Mouse (Mus musculus): ENCODE results near the gene Gm3642. TPM values are rescaled to one million over a fixed set of nuclear protein-coding genes. Genes with fewer than 3 reads are reported as not detected.
A peak's percentile ranks its signal among the peaks of the same experiment; 100 is the strongest.
"Not testable (repeated sequence)": the region's sequence is repeated elsewhere in the genome, so short reads cannot be mapped to it uniquely, and the experiment has no call there.

Gm3642 gene
- polyA plus RNA-seq (2016; fragmentation: Nextera tagmentation; extraction: Ambion mirVana): not detected in 2 replicates

DNA sequence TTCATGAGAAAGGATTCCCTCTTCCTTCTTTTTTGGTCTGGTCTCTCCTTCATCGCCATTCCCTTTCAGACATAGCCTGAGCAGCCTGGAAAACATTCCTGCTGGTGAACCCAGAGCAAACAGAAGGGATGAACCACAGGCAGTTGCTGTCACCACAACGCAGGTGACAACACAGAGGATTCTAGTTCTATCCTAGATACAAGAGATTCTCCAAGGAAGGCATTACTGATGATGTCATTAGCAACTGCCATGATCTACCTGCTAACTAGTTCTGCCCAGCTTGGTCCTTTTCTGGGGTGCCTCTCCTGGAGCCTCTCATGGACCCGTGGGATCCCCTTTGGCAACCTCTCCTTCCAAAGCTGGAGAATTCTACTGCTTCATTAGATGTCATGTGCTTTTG is at the start of gene Gm3642:
TSS of gene Gm3642 (minus strand) at position 101 of the 400 bp plus-strand sequence.
- no CpG with 5 or more reads among the region's 3 CpGs for WGBS
- not testable (repeated sequence) for H3K36me3 ChIP-seq; H3K9me3 ChIP-seq; H3K27ac ChIP-seq; H3K4me1 ChIP-seq; H3K4me2 ChIP-seq (replicated peaks); ATAC-seq (ENCODE audit: low FRiP score, low read depth); H3K4me3 ChIP-seq; H3K9ac ChIP-seq; H3K27me3 ChIP-seq (replicated peaks)

DNA sequence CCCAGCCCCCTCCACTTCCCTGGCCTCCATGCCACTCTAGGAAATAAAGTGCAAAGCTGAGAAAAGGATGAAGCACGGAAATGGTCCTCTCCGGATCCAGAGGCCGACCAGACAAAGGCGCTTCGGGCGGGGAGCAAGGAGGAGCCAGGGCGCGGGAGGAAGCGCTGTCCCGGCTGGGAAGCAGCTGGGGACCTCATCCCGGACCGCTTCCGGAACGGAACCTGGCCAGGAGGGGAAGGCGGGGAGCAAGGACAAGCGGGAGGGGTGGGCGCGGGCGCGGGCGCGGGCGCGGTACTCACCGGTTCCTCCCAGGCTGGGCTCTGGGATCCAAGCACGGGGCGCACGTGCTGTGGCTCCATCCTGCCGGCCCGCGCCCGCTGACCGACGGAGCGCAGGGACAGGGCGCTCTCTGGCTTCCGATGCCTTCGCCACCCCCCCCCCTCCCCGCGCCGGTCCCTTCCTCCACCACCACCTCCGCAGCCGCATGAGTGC is 49.5 kb upstream of the Gm3642 start, which contains the start of gene Gm3667:
TSS of gene Gm3667 (minus strand) at position 442 of the 492 bp plus-strand sequence.
- peak within 1 kb of the TSS; percentile 41 for H3K4me3 ChIP-seq
- not testable (repeated sequence) for H3K27ac ChIP-seq; H3K27me3 ChIP-seq (replicated peaks); H3K36me3 ChIP-seq; H3K4me1 ChIP-seq; H3K9me3 ChIP-seq; ATAC-seq (ENCODE audit: low FRiP score, low read depth)
- peak within 1 kb of the TSS; percentile 54; the same call in 1 of the 2 replicates for H3K9ac ChIP-seq
- H3K4me2 ChIP-seq (replicated peaks): peak within 1 kb of the TSS; percentile 62
- 2% methylated on average over 22 of the region's 43 CpGs for WGBS

DNA sequence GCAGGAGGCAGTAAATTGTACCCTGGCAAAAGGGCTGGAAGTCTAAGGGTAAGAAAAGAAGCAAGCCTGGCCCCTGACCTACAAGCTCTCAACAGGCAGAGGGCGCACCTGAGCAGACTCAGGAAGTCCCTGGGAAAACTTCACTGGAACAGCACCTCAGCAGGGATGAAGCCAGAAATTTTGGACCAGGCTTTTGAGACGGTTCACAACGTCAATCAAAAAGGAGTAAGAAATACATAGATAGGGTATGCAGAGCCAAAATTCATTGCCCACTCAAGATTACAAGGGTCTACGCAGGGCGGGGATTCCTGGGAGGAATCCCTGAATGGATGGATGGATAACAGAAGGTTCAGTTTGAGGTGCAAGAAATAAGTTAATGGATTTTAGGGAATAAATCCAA is 48.7 kb upstream of the Gm3642 start:
- H3K9me3 ChIP-seq; H3K27me3 ChIP-seq (replicated peaks); H3K27ac ChIP-seq; H3K9ac ChIP-seq; H3K4me1 ChIP-seq; ATAC-seq (ENCODE audit: low FRiP score, low read depth); H3K36me3 ChIP-seq: not testable (repeated sequence)
- peak overlapping the region; percentile 41; the same call in 1 of the 2 replicates for H3K4me3 ChIP-seq
- H3K4me2 ChIP-seq (replicated peaks): peak overlapping the region; percentile 62
- WGBS: 13% methylated on average over 5 of the region's 5 CpGs

DNA sequence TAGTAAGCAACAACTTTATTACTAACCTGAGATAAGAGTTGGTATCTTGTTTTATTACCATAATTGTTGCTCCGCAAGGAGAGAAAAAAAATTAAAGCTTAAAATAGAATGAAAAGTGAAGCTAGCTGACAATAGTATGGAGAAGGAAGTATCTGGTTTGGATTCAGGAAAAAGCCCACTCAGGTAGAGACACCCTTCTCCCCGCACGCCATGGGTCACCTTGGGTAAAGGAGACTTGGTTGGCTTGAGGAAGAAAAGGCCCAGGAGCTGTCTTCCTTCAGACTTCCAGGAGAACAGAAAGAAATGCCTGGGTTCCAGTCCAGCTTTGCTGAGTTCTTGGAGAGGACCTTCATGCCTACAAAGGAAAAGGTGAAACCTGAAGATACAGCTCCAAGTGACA is 16.8 kb downstream of the Gm3642 start:
- not testable (repeated sequence) for H3K4me1 ChIP-seq; H3K4me2 ChIP-seq (replicated peaks); H3K9me3 ChIP-seq; ATAC-seq (ENCODE audit: low FRiP score, low read depth); H3K4me3 ChIP-seq; H3K9ac ChIP-seq; H3K27ac ChIP-seq; H3K36me3 ChIP-seq; H3K27me3 ChIP-seq (replicated peaks)
- 85% methylated on average over 3 of the region's 3 CpGs for WGBS

Other genes with a start within 250 kb of the Gm3642 start
- gene Gm3629, start 249.7 kb downstream of the Gm3642 start, polyA plus RNA-seq (2016; fragmentation: Nextera tagmentation; extraction: Ambion mirVana): 0.15 and 0.19 TPM in 2 replicates
- gene Gm3460, start 217.9 kb downstream of the Gm3642 start, polyA plus RNA-seq (2016; fragmentation: Nextera tagmentation; extraction: Ambion mirVana): not detected in 2 replicates
- 0.17 TPM in 1 of 2 replicates, not detected in the other for gene Gm10251, start 156.1 kb downstream of the Gm3642 start, polyA plus RNA-seq (2016; fragmentation: Nextera tagmentation; extraction: Ambion mirVana)
- not detected in 2 replicates for gene Gm8050, start 120.1 kb downstream of the Gm3642 start, polyA plus RNA-seq (2016; fragmentation: Nextera tagmentation; extraction: Ambion mirVana)
- gene Gm3636, start 98.0 kb downstream of the Gm3642 start, polyA plus RNA-seq (2016; fragmentation: Nextera tagmentation; extraction: Ambion mirVana): 9.1 and 9.6 TPM in 2 replicates
- gene Gm8362, start 65.9 kb downstream of the Gm3642 start, polyA plus RNA-seq (2016; fragmentation: Nextera tagmentation; extraction: Ambion mirVana): not detected in 2 replicates
- gene Gm3667, start 49.7 kb upstream of the Gm3642 start, polyA plus RNA-seq (2016; fragmentation: Nextera tagmentation; extraction: Ambion mirVana): 3.9 and 4.1 TPM in 2 replicates
- gene Gm6356, start 133.5 kb upstream of the Gm3642 start, polyA plus RNA-seq (2016; fragmentation: Nextera tagmentation; extraction: Ambion mirVana): not detected in 2 replicates
- gene Gm10406, start 187.1 kb upstream of the Gm3642 start, polyA plus RNA-seq (2016; fragmentation: Nextera tagmentation; extraction: Ambion mirVana): 1.1 and 1.3 TPM in 2 replicates
- not detected in 2 replicates for gene Gm3685, start 204.7 kb upstream of the Gm3642 start, polyA plus RNA-seq (2016; fragmentation: Nextera tagmentation; extraction: Ambion mirVana)